Mouse (Mus musculus) limb, embryonic 15.5 days (tissue): ENCODE data around the gene Elovl2. TPM values are rescaled to one million over a fixed set of nuclear protein-coding genes. Genes with fewer than 3 reads are reported as not detected.

Experiments
- ATAC-seq: fragments of 200-750 bp; cut with Nextera tagmentation; 2 replicates; pipeline ENCODE4 v1.8.0; 2017; ENCODE audit warnings: low read depth, moderate TSS enrichment; ENCODE audit not compliant: insufficient number of reproducible peaks, low FRiP score, low TSS enrichment
- H3K27ac ChIP-seq: fragments of 300-500 bp; sonication (generic); 2 replicates; pipeline ENCODE4 v1.5.1; 2015; ENCODE audit warnings: moderate library complexity, mild to moderate bottlenecking, inconsistent platforms
- H3K27me3 ChIP-seq: fragments of 300-500 bp; sonication (generic); 2 replicates; pipeline ENCODE4 v1.6.1; 2015; ENCODE audit warnings: inconsistent platforms
- H3K36me3 ChIP-seq: fragments of 300-500 bp; sonication (generic); 2 replicates; pipeline ENCODE4 v1.6.1; 2015; ENCODE audit warnings: inconsistent platforms
- H3K4me1 ChIP-seq: fragments of 300-500 bp; sonication (generic); 2 replicates; pipeline ENCODE4 v1.6.1; 2015; ENCODE audit warnings: inconsistent platforms
- H3K4me2 ChIP-seq: fragments of 300-500 bp; sonication (generic); 2 replicates; pipeline ENCODE4 v1.6.1; 2015; ENCODE audit warnings: mild to moderate bottlenecking, inconsistent platforms
- H3K4me3 ChIP-seq: fragments of 300-500 bp; sonication (generic); 2 replicates; pipeline ENCODE4 v1.5.1; 2015; ENCODE audit warnings: mild to moderate bottlenecking, inconsistent platforms
- H3K9ac ChIP-seq: fragments of 300-500 bp; sonication (generic); 2 replicates; pipeline ENCODE4 v1.6.1; 2015; ENCODE audit warnings: inconsistent platforms
- H3K9me3 ChIP-seq: fragments of 300-500 bp; sonication (generic); 2 replicates; pipeline ENCODE4 v1.6.1; 2016; ENCODE audit warnings: inconsistent platforms
- WGBS: fragments of 180-500 bp; shearing (Covaris S2); methylation state at CpG from one replicate; pipeline ENCODE4 v1.1.7; 2015; 5-methylcytosine and 5-hydroxymethylcytosine counted together
- polyA plus RNA-seq: library from polyadenylated mRNA; unstranded; fragments of >200 nt; fragmentation: Nextera tagmentation; extraction: Ambion mirVana; gene quantifications from 2 replicates; pipeline ENCODE4 v1.2.1, GENCODE M21; 2015

Gene Elovl2
- polyA plus RNA-seq, 1 experiment from 2014 or later: 2.3 TPM

DNA sequence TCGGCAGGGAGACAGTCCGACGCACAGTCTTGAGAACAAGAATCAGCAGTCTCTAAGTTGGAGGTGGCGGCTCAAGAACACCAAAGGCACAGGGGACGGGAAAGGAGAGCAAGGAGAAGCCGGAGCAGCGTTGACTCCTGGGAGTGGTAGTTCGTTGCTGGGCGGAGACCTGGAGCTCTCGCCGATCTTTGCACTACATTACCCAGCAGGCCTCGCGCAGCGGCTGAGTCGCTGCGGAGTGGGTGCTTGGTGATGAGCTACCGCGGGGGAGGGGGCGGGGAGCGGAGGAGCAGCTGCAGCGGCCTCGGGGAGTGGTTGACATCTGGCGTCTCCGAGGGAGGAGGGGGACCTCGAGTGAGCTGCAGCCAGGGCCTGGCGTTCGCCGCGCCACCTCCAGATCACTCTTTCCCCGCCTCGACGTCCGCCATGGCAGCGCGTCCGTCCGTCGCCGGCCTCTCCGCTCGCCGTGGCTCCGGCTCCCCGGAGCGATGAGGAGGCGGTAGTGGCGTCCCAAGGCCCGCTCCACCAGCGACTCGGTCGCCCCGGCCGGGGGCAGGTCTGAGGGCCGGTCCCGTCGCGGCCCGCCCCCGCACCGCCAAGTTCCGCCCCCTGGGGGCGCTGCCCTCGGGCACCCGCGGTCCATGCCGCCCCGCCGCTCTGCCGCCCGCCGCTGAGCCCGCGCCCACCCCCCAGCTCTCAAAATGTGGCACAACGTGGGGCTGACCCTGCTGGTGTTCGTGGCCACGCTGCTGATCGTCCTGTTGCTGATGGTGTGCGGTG, 29.5 kb upstream of the Elovl2 start, which contains the start of gene Smim13:
TSS of gene Smim13 (plus strand) at position 307 of the 780 bp plus-strand sequence.
- peak within 1 kb of the TSS; percentile 86 for H3K4me3 ChIP-seq
- under 1% methylated on average over 62 of the region's 78 CpGs for WGBS
- H3K9ac ChIP-seq: peak within 1 kb of the TSS; percentile 85
- H3K9me3 ChIP-seq: no peaks in the 10 kb centered on the region
- peak within 1 kb of the TSS; percentile 95 for H3K27ac ChIP-seq
- peak within 1 kb of the TSS; percentile 65 for H3K4me2 ChIP-seq
- H3K4me1 ChIP-seq: no peaks in the 10 kb centered on the region; the same call in 1 of the 2 replicates
- ATAC-seq: peak; percentile 96
- H3K27me3 ChIP-seq: no peaks in the 10 kb centered on the region
- H3K36me3 ChIP-seq: no peaks in the 10 kb centered on the region

DNA sequence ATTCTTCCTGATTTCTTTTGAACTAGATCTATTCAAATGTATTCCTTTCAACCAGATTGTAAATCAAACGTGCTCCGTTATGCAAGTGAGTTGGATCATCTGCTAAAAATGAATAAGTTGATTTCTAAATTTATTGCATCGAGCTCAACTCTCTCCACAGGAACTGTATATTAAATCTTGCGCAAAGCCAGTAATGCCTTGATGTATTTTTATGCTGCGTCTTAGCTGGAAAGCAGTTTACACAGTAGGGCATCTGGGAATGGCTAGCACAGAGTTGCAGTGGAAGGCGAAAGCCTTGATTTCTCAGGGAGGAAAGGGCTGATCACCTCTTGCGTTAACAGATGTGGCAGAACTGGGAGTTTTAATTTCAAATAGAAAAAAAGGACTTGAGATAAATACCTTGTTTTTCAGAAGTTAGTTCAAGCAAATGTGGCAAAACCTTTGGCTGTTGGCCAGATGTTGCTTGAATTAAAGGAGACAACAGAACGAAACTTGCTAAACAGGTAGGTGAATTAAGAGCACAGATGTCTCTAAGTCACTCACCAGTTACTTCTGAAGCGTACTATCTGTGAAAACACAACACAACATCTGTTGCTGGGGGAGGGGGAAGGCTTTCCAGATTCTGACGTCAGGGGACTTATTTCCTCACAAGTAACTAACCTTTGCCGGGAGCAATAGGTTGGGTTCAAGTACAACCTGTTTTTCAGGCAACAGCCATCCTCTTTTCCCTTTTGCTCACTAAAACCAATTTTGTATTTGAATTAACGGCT, 28.7 kb upstream of the Elovl2 start:
- Histone ChIP-seq H3K4me3 (peak overlapping the region; percentile 86), H3K36me3 (no peaks in the 10 kb centered on the region), H3K9ac (peak overlapping the region; percentile 39; the same call in 1 of the 2 replicates), H3K9me3 (no peaks in the 10 kb centered on the region), H3K4me1 (no peaks in the 10 kb centered on the region; the same call in 1 of the 2 replicates), H3K27ac (peak overlapping the region; percentile 84), H3K4me2 (peak overlapping the region; percentile 65), H3K27me3 (no peaks in the 10 kb centered on the region)
- WGBS: 28% methylated on average over 12 of the region's 12 CpGs
- no peak for ATAC-seq

DNA sequence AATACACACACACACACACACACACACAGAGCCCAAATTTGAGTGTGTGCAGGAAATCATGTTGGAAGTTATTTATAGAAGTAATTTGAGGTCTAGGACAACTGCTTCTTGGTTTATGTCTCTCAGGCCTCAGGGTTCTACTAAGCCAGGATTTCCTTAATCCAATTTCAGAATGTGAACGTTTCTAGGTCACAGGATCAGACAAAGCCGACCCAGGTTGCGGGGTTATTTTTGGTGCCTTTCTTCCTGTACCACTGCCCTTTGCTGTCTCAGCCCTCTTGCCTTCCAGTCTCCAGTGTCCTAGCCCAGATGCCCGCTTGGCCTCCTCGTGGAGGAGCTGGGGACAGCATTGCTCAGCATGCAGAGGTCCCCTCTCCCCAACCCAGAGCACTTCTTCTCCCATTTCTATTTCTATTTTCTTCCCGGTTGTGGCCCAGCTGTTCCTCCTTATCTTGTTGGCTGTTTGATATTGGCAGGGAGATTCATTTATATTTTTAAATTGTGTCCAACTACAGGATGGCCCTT, 24.2 kb upstream of the Elovl2 start:
- 52% methylated on average over 6 of the region's 6 CpGs for WGBS
- Histone ChIP-seq H3K9ac (no peak overlapping the region), H3K27ac (no peak overlapping the region), H3K4me2 (no peak overlapping the region), H3K36me3 (no peaks in the 10 kb centered on the region), H3K4me3 (no peak overlapping the region), H3K27me3 (peaks cover 4% of the 10 kb centered on the region; the same call in 1 of the 2 replicates), H3K9me3 (no peaks in the 10 kb centered on the region), H3K4me1 (no peaks in the 10 kb centered on the region)
- no peak for ATAC-seq

DNA sequence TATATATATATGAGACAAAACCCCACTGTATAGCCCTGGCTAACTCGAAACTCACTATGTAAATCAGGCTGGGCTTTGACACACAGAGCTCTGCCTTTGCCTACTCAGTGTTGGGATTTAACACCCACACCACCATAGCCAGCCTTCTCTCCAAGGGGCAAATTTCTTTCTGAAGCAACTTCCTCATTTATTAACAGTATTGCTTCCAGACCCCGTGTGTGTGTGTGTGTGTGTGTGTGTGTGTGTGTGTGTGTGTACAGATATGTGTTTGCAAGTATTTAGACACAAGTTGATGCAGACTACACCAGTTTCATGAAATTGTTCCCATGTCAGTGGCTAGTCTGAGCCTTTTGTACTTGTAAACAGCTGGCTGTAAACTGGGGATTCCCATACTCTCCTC, 21.4 kb upstream of the Elovl2 start:
- ATAC-seq: no peak
- Histone ChIP-seq H3K27me3 (peaks cover 4% of the 10 kb centered on the region; the same call in 1 of the 2 replicates), H3K4me2 (no peak overlapping the region), H3K4me1 (no peaks in the 10 kb centered on the region), H3K4me3 (no peak overlapping the region), H3K9me3 (no peaks in the 10 kb centered on the region), H3K9ac (no peak overlapping the region), H3K36me3 (no peaks in the 10 kb centered on the region), H3K27ac (no peak overlapping the region)
- WGBS: 61% methylated on average over 2 of the region's 2 CpGs

DNA sequence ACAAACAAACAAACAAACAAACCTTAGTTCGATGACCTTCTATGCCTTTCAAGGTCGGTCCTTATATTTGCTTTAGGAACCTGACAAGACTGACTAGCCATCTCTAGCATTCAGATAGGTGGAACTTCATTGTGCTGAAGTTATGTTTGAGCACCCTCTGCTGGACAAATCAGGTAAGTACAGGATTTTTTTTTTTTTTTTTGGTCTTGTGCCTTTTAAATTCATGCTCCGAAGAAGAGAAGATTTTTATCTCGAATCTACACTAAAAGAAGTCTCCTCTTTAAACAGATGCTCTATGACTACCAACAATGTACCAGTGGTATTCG, 18.6 kb upstream of the Elovl2 start:
- ATAC-seq: no peak
- H3K9me3 ChIP-seq: no peaks in the 10 kb centered on the region
- no peaks in the 10 kb centered on the region for H3K36me3 ChIP-seq
- H3K27me3 ChIP-seq: peaks cover 4% of the 10 kb centered on the region; the same call in 1 of the 2 replicates
- no peaks in the 10 kb centered on the region for H3K4me1 ChIP-seq
- no peak overlapping the region for H3K4me2 ChIP-seq
- 6% methylated on average over 5 of the region's 5 CpGs for WGBS
- no peak overlapping the region for H3K9ac ChIP-seq
- no peak overlapping the region for H3K4me3 ChIP-seq
- no peak overlapping the region for H3K27ac ChIP-seq

DNA sequence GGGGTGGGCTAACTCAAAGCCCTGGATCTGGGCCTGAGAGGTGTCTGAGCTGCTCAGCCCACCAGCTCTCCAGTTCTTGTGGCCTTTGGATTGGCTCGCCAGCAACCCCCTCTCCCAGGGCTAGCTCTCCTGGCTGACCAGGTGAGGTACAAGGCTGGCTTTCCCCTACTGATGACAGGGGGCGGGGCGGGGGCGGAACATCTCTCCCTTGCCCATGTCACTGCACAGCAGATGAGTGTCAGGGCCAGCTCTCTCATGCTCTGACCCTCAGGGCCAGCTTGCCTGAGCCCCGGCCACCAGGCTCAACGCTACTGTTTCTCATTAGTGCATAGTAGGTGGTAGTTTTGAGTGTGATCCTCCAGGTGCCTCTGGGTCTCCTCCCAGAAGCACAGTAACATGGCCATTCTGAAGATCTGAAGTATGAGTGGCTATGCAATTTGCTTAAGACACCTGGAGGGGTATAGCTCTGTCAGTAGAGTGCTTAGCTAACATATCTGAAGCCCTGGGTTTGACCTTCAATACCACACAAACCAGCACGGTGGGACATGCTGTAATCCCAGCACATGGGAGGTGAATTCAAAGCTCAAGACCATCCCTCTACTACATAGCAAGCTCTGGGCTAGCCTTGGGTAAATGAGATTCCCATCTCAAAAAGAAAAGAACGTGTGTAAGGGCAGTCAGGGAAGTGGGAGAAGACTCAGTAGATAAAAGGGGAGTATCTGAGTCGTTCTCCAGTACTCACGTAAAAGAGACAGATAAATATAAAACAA, 18.0 kb upstream of the Elovl2 start:
- Histone ChIP-seq H3K27me3 (peaks cover 4% of the 10 kb centered on the region; the same call in 1 of the 2 replicates), H3K4me1 (no peaks in the 10 kb centered on the region), H3K9ac (no peak overlapping the region), H3K4me3 (no peak overlapping the region), H3K27ac (no peak overlapping the region), H3K9me3 (no peaks in the 10 kb centered on the region), H3K36me3 (no peaks in the 10 kb centered on the region), H3K4me2 (no peak overlapping the region)
- WGBS: 70% methylated on average over 10 of the region's 10 CpGs
- no peak for ATAC-seq

DNA sequence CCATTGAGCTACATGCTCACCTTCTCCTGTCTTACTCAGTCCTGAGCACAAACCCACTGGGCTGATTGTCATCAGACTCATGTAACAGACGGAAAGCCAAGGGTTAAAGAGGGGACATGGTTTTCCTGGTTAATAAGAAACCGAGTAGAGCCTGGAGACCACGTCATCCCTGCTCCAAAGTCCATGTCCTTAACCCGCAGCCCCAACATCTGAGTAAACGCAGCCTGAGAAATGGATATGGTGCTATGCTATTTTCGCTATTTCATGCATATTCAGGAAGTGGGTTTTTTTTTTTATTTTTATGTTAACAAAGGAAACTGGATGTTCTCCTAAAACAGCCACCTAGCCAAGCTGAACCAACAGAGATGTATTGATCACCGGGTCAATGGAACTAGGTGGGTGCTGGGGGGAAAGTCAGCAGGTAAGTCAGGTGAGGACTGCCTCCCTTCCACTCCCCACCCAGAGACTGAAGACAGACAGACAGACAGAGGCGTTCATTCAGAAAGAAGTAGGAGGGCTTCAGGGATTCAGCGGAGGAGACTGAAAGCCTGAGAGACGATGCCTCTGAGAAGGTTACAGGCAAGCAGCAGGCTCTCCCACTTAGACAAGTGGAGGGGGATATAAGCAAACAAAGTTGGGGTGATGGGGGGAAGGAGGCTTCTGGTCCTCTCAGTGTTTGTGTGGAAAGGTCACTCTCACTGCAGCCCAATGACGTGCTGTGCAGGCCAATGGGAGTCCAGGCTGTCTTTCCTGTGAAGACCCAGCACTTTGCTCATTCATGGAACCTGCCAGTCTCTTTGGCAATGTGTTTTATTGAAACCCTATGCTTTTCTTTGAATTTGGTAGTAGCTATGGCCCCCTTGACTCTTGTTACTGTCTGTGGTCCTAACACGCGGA, 15.9 kb upstream of the Elovl2 start:
- peaks cover 4% of the 10 kb centered on the region; the same call in 1 of the 2 replicates for H3K27me3 ChIP-seq
- H3K4me2 ChIP-seq: no peak overlapping the region
- H3K9me3 ChIP-seq: no peaks in the 10 kb centered on the region
- H3K27ac ChIP-seq: no peak overlapping the region
- H3K4me1 ChIP-seq: no peaks in the 10 kb centered on the region
- no peak overlapping the region for H3K9ac ChIP-seq
- 70% methylated on average over 13 of the region's 13 CpGs for WGBS
- H3K36me3 ChIP-seq: no peaks in the 10 kb centered on the region
- no peak overlapping the region for H3K4me3 ChIP-seq
- ATAC-seq: no peak

DNA sequence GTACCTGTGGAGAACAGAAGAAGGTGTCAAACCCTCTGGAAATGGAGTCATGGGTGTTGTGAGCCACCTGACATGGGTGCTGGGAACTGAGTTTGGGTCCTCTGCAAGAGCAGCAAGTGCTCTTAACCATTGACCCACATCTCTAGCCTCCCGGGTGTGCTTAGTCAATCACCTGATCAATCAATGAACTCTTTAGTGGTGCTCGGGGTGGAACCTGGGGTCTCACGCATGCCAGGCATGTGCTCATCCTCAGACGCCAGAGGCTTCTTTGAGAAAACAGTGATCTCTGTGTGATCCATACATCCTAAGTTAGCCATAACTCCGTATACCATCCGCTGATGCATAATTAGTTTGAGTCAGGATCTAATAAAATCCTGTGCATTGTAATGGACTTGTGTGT, 15.0 kb upstream of the Elovl2 start:
- Histone ChIP-seq H3K4me3 (no peak overlapping the region), H3K36me3 (no peaks in the 10 kb centered on the region), H3K9me3 (no peaks in the 10 kb centered on the region), H3K9ac (no peak overlapping the region), H3K4me1 (no peaks in the 10 kb centered on the region), H3K27me3 (peaks cover 4% of the 10 kb centered on the region; the same call in 1 of the 2 replicates), H3K4me2 (no peak overlapping the region), H3K27ac (no peak overlapping the region)
- WGBS: 88% methylated on average over 6 of the region's 6 CpGs
- no peak for ATAC-seq

DNA sequence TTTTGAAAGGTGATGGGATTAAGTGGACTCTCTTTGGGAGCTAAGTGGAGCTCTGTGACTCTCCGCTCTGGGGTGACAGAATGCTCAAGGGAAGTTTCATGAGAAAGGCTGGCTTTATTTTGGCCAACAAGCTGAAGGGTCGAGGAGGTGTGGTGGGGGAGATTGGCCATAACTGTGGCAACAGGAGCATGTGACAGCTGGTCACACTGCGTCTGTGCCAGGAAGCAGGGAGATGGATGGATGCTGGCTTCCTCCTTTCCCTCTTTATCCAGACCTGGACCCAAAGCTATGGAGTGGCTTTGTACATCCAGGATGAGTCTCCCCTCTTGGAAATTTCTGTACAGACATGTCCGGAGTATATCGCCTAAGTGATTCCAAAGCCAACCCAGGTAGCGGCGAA, 13.0 kb upstream of the Elovl2 start:
- Histone ChIP-seq H3K27me3 (no peaks in the 10 kb centered on the region), H3K4me1 (no peaks in the 10 kb centered on the region), H3K4me3 (no peak overlapping the region), H3K9me3 (no peaks in the 10 kb centered on the region), H3K4me2 (no peak overlapping the region), H3K27ac (no peak overlapping the region), H3K36me3 (no peaks in the 10 kb centered on the region), H3K9ac (no peak overlapping the region)
- 83% methylated on average over 7 of the region's 7 CpGs for WGBS
- ATAC-seq: no peak

DNA sequence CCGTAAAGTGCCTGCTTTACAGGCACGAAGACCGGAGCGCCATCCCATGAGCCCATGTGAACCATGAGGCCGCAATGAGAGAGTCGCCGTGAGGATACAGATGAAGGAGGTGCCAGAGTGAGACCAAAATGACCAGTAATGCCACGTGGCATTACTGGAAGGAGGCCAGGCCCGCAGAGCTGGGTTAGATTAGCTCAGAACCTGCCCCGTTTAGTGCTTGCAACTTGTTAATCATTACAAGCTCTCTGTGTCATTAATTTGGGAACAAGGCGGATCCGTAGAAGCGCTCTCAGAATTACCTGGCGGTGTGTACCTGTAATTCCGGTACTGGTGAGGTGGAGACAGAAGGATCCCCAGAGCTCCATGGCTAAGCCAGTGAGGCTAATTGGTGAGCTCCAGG, 12.0 kb upstream of the Elovl2 start:
- no peak overlapping the region for H3K4me3 ChIP-seq
- WGBS: 89% methylated on average over 15 of the region's 15 CpGs
- H3K9me3 ChIP-seq: no peaks in the 10 kb centered on the region
- no peaks in the 10 kb centered on the region for H3K27me3 ChIP-seq
- no peak overlapping the region for H3K9ac ChIP-seq
- no peak overlapping the region for H3K4me2 ChIP-seq
- H3K27ac ChIP-seq: no peak overlapping the region
- no peaks in the 10 kb centered on the region for H3K36me3 ChIP-seq
- ATAC-seq: no peak
- H3K4me1 ChIP-seq: no peaks in the 10 kb centered on the region
